15 mouse cellular contexts compared by ENCODE assay signal in the genomic region with DNA sequence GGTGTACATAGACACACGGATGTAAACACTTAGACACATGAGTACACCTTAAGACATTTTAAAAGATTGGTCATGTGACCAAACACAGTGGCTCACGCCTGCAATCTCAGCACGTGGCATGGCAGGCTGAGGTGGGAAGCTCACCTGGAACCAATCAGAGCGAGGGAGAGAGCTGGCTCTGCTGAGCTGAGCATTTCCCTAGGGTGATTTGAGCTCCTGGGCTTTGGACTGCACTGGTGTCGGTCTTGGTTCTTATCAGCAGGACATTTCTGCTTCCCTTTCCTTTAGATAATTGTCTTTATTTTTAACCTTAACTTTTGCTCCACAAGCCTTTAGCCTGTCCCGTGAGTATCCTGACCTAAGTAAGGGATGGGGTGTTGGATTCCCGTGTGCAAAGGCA. TPM values are rescaled to one million over a fixed set of nuclear protein-coding genes. Genes with fewer than 3 reads are reported as not detected.
DNase-seq lines count a peak whose midpoint lies in the region; ATAC-seq and TF ChIP-seq lines count a peak whose summit lies in the region.
"Had no signal": no experiment of that assay in that cellular context is flagged by ENCODE, and none has a peak within 500 bp of the region (broad histone marks: within the 10 kb centered on the region; RNA-seq: fewer than 3 reads in every experiment).

No protein-coding gene starts in this region.

- H3K4me2 ChIP-seq in heart, embryonic 14.5 days (ENCODE audit: low read length): 0 out of 2 replicates have a peak overlapping the region, but pooled peaks have one; percentile 16
- no peak overlapping the region for H3K4me2 ChIP-seq in heart, embryonic 11.5 days
- H3K4me2 ChIP-seq in midbrain, embryonic 11.5 days: no peak overlapping the region
- no peak overlapping the region for H3K4me2 ChIP-seq in midbrain, postnatal 0 days (ENCODE audit: low read depth, low read length, poor library complexity, severe bottlenecking)
- H3K4me2 ChIP-seq in heart, postnatal 0 days (ENCODE audit: low read depth, low read length): no peak overlapping the region
- H3K4me2 ChIP-seq: embryonic facial prominence, embryonic 12.5 days had no signal

- TF ChIP-seq CTCF in midbrain, postnatal 0 days (IDR thresholded peaks at IDR 0.05): no peak
- no peak for TF ChIP-seq CTCF in heart, postnatal 0 days (IDR thresholded peaks at IDR 0.05; ENCODE audit: low read depth)

- TF ChIP-seq EP300 in heart, postnatal 0 days (IDR thresholded peaks at IDR 0.05; ENCODE audit: low read depth): peak; percentile 91

- no peak overlapping the region for H3K9ac ChIP-seq in heart, embryonic 14.5 days (ENCODE audit: low read length)
- no peak overlapping the region for H3K9ac ChIP-seq in heart, embryonic 11.5 days (ENCODE audit: low read depth, low read length)
- H3K9ac ChIP-seq in midbrain, embryonic 11.5 days (ENCODE audit: low read length): no peak overlapping the region
- no peak overlapping the region for H3K9ac ChIP-seq in midbrain, postnatal 0 days (replicated peaks; ENCODE audit: low read length, poor library complexity, severe bottlenecking)
- no peak overlapping the region for H3K9ac ChIP-seq in heart, postnatal 0 days (replicated peaks; ENCODE audit: low read depth, low read length)
- H3K9ac ChIP-seq: embryonic facial prominence, embryonic 12.5 days; forebrain, postnatal 0 days had no signal

- H3K27ac ChIP-seq in heart, embryonic 14.5 days (replicated peaks in 1 of 2; ENCODE audit: control insufficient read depth in 1 of 2, insufficient read depth in 1 of 2, low read depth in 2 of 2, low read length in 2 of 2): no peak overlapping the region
- no peak overlapping the region for H3K27ac ChIP-seq in heart, embryonic 11.5 days (ENCODE audit: low read depth, low read length)
- H3K27ac ChIP-seq in midbrain, embryonic 11.5 days (ENCODE audit: low read depth, low read length): no peak overlapping the region
- no peak overlapping the region for H3K27ac ChIP-seq in midbrain, postnatal 0 days (ENCODE audit: low read depth, low read length)
- H3K27ac ChIP-seq in heart, postnatal 0 days (ENCODE audit: low read depth): peak overlapping the region; percentile 63; the same call in 1 of the 2 replicates
- H3K27ac ChIP-seq: embryonic facial prominence, embryonic 12.5 days; macrophage had no signal

- ATAC-seq in heart, embryonic 14.5 days (ENCODE audit: insufficient number of reproducible peaks, insufficient read depth, low FRiP score, low read depth): peak; percentile 12; the same call in 1 of the 2 replicates
- no peak for ATAC-seq in heart, embryonic 11.5 days (replicated peaks; ENCODE audit: insufficient number of reproducible peaks, low FRiP score, low TSS enrichment)
- no peak for ATAC-seq in midbrain, embryonic 11.5 days (ENCODE audit: low FRiP score)
- no peak for ATAC-seq in midbrain, postnatal 0 days (ENCODE audit: low FRiP score)
- peak; percentile 46 for ATAC-seq in heart, postnatal 0 days (ENCODE audit: insufficient read depth, low read depth)
- ATAC-seq in erythroid progenitor cell, adult 5-6 weeks (replicated peaks; ENCODE audit: low FRiP score, poor library complexity, severe bottlenecking): no peak
- ATAC-seq: forebrain, postnatal 0 days had no signal

- 24% methylated on average over 7 of the region's 7 CpGs for WGBS in heart, embryonic 14.5 days
- WGBS in heart, embryonic 11.5 days (ENCODE audit: insufficient replicate concordance): 35% methylated on average over 7 of the region's 7 CpGs
- 70% methylated on average over 7 of the region's 7 CpGs for WGBS in midbrain, embryonic 11.5 days
- WGBS in midbrain, postnatal 0 days: 65% methylated on average over 7 of the region's 7 CpGs
- WGBS in heart, postnatal 0 days: 24% methylated on average over 7 of the region's 7 CpGs

- peaks cover 13% of the 10 kb centered on the region for H3K36me3 ChIP-seq in heart, embryonic 14.5 days (ENCODE audit: control insufficient read depth, insufficient read depth, low read length)
- H3K36me3 ChIP-seq in heart, embryonic 11.5 days (ENCODE audit: control insufficient read depth, insufficient read depth, low read length): 0 out of 2 replicates have a peak, but pooled peaks cover 7% of the 10 kb centered on the region
- H3K36me3 ChIP-seq in midbrain, embryonic 11.5 days (ENCODE audit: control insufficient read depth, insufficient read depth, low read length): peaks cover 7% of the 10 kb centered on the region
- H3K36me3 ChIP-seq in midbrain, postnatal 0 days (ENCODE audit: insufficient read depth, low read length): peaks cover 20% of the 10 kb centered on the region
- H3K36me3 ChIP-seq in heart, postnatal 0 days (replicated peaks; ENCODE audit: control insufficient read depth, insufficient read depth, low read length): peaks cover 18% of the 10 kb centered on the region

- H3K4me1 ChIP-seq in heart, embryonic 14.5 days (ENCODE audit: control insufficient read depth in 2 of 2, insufficient read depth in 2 of 2, low read length in 2 of 2): peaks cover 8 to 13% of the 10 kb centered on the region in 2 experiments
- H3K4me1 ChIP-seq in heart, embryonic 11.5 days (ENCODE audit: control insufficient read depth, insufficient read depth, low read length): peaks cover 5% of the 10 kb centered on the region
- no peaks in the 10 kb centered on the region for H3K4me1 ChIP-seq in midbrain, embryonic 11.5 days (ENCODE audit: control insufficient read depth, insufficient read depth, low read length)
- H3K4me1 ChIP-seq in midbrain, postnatal 0 days (ENCODE audit: insufficient read depth, low read length): no peaks in the 10 kb centered on the region
- H3K4me1 ChIP-seq in heart, postnatal 0 days (ENCODE audit: control insufficient read depth, insufficient read depth): peaks cover 7% of the 10 kb centered on the region; the same call in 1 of the 2 replicates
- H3K4me1 ChIP-seq: embryonic facial prominence, embryonic 12.5 days had no signal

- peak; percentile 65 for DNase-seq in midbrain, embryonic 11.5 days (ENCODE audit: low spot score, missing footprints)
- DNase-seq in midbrain, postnatal 0 days (ENCODE audit: low spot score): no peak
- peak; percentile 44 for DNase-seq in heart, postnatal 0 days (ENCODE audit: low spot score)
- DNase-seq in cerebellum, adult 9-11 months: no peak
- DNase-seq: adrenal gland, postnatal 36 days; cerebellum, adult 11-12 months; forebrain, postnatal 0 days; left cerebral cortex, postnatal 4 days had no signal

- H3K9me3 ChIP-seq in heart, embryonic 14.5 days (ENCODE audit: control insufficient read depth, low read length): no peaks in the 10 kb centered on the region
- no peaks in the 10 kb centered on the region for H3K9me3 ChIP-seq in heart, embryonic 11.5 days (replicated peaks; ENCODE audit: control insufficient read depth, low read length)
- H3K9me3 ChIP-seq in midbrain, embryonic 11.5 days (ENCODE audit: control insufficient read depth, low read length): no peaks in the 10 kb centered on the region
- H3K9me3 ChIP-seq in midbrain, postnatal 0 days (ENCODE audit: low read length): no peaks in the 10 kb centered on the region
- no peaks in the 10 kb centered on the region for H3K9me3 ChIP-seq in heart, postnatal 0 days (replicated peaks; ENCODE audit: control insufficient read depth, low read length)
- H3K9me3 ChIP-seq: embryonic facial prominence, embryonic 12.5 days had no signal

- no peaks in the 10 kb centered on the region for H3K27me3 ChIP-seq in heart, embryonic 14.5 days (ENCODE audit: control insufficient read depth, insufficient read depth, low read length)
- no peaks in the 10 kb centered on the region for H3K27me3 ChIP-seq in heart, embryonic 11.5 days (ENCODE audit: control insufficient read depth, insufficient read depth, low read length)
- H3K27me3 ChIP-seq in midbrain, embryonic 11.5 days (ENCODE audit: control insufficient read depth, insufficient read depth, low read length): no peaks in the 10 kb centered on the region
- H3K27me3 ChIP-seq in midbrain, postnatal 0 days (ENCODE audit: insufficient read depth, low read length): no peaks in the 10 kb centered on the region
- no peaks in the 10 kb centered on the region for H3K27me3 ChIP-seq in heart, postnatal 0 days (ENCODE audit: control insufficient read depth, insufficient read depth, low read length)
- H3K27me3 ChIP-seq: embryonic facial prominence, embryonic 12.5 days had no signal

- H3K4me3 ChIP-seq in heart, embryonic 14.5 days (ENCODE audit: control insufficient read depth in 1 of 2, insufficient read depth in 1 of 2, low read depth in 1 of 2, low read length in 2 of 2): no peak overlapping the region
- H3K4me3 ChIP-seq in heart, embryonic 11.5 days (ENCODE audit: low read depth, low read length): no peak overlapping the region
- H3K4me3 ChIP-seq in midbrain, embryonic 11.5 days (ENCODE audit: low read depth, low read length): no peak overlapping the region
- no peak overlapping the region for H3K4me3 ChIP-seq in midbrain, postnatal 0 days (ENCODE audit: low read depth, low read length)
- no peak overlapping the region for H3K4me3 ChIP-seq in heart, postnatal 0 days (ENCODE audit: low read depth, low read length)
- H3K4me3 ChIP-seq: embryonic facial prominence, embryonic 12.5 days had no signal

RNA-seq across cellular contexts. Expression of a gene that starts 3.4 kb away (rescaled TPM):
- 0.36 TPM in 1 of 2 replicates, not detected in the other for polyA plus RNA-seq in heart, embryonic 14.5 days (2014; fragmentation: Nextera tagmentation; extraction: Ambion mirVana)
- not detected in 2 replicates for polyA plus RNA-seq in heart, embryonic 11.5 days (2014; fragmentation: Nextera tagmentation; extraction: Ambion mirVana)
- 0.63 TPM in 1 of 2 replicates, not detected in the other for polyA plus RNA-seq in midbrain, embryonic 11.5 days (2014; fragmentation: Nextera tagmentation; extraction: Ambion mirVana)
- total RNA-seq in midbrain, postnatal 0 days (2014; rRNA removed): not detected in 2 replicates
- polyA plus RNA-seq in midbrain, postnatal 0 days (2015; fragmentation: Nextera tagmentation; extraction: Ambion mirVana): 1.4 and 2.5 TPM in 2 replicates
- total RNA-seq in heart, postnatal 0 days (2014; rRNA removed; ENCODE audit: low replicate concordance): not detected in 2 replicates
- polyA plus RNA-seq in heart, postnatal 0 days (2015; fragmentation: Nextera tagmentation; extraction: Ambion mirVana): 1.2 TPM in 1 of 2 replicates, not detected in the other
- total RNA-seq in erythroid progenitor cell, adult 5-6 weeks (2015; ENCODE audit: low replicate concordance): not detected in 2 replicates
- not detected in 2 replicates for total RNA-seq in erythroid progenitor cell, adult 5-6 weeks (2017; ENCODE audit: low replicate concordance)
- total RNA-seq: forebrain, postnatal 0 days; gastrocnemius, postnatal 4 days; layer of hippocampus, postnatal 10 days; left cerebral cortex, postnatal 4 days had no signal
- polyA plus RNA-seq: macrophage had no signal

RNA-seq across cellular contexts. Expression of a gene that starts 9.0 kb away (rescaled TPM):
- polyA plus RNA-seq in heart, embryonic 14.5 days (2014; fragmentation: Nextera tagmentation; extraction: Ambion mirVana): 16.5 and 16.7 TPM in 2 replicates
- 14.3 and 18.4 TPM in 2 replicates for polyA plus RNA-seq in heart, embryonic 11.5 days (2014; fragmentation: Nextera tagmentation; extraction: Ambion mirVana)
- polyA plus RNA-seq in midbrain, embryonic 11.5 days (2014; fragmentation: Nextera tagmentation; extraction: Ambion mirVana): 24.5 and 26.1 TPM in 2 replicates
- 29.3 and 56.4 TPM in 2 replicates for total RNA-seq in midbrain, postnatal 0 days (2014; rRNA removed)
- 47.5 and 50.6 TPM in 2 replicates for polyA plus RNA-seq in midbrain, postnatal 0 days (2015; fragmentation: Nextera tagmentation; extraction: Ambion mirVana)
- total RNA-seq in heart, postnatal 0 days (2014; rRNA removed; ENCODE audit: low replicate concordance): 11.0 and 16.7 TPM in 2 replicates
- polyA plus RNA-seq in heart, postnatal 0 days (2015; fragmentation: Nextera tagmentation; extraction: Ambion mirVana): 14.0 TPM in 2 replicates
- 22.3 and 28.1 TPM in 2 replicates for total RNA-seq in erythroid progenitor cell, adult 5-6 weeks (2015; ENCODE audit: low replicate concordance)
- total RNA-seq in erythroid progenitor cell, adult 5-6 weeks (2017; ENCODE audit: low replicate concordance): 23.5 and 32.1 TPM in 2 replicates

RNA-seq across cellular contexts. Expression of a gene that starts 9.2 kb away (rescaled TPM):
- 18.3 and 24.9 TPM in 2 replicates for polyA plus RNA-seq in heart, embryonic 14.5 days (2014; fragmentation: Nextera tagmentation; extraction: Ambion mirVana)
- 20.1 and 32.5 TPM in 2 replicates for polyA plus RNA-seq in heart, embryonic 11.5 days (2014; fragmentation: Nextera tagmentation; extraction: Ambion mirVana)
- polyA plus RNA-seq in midbrain, embryonic 11.5 days (2014; fragmentation: Nextera tagmentation; extraction: Ambion mirVana): 22.0 and 25.2 TPM in 2 replicates
- total RNA-seq in midbrain, postnatal 0 days (2014; rRNA removed): 20.6 and 22.6 TPM in 2 replicates
- polyA plus RNA-seq in midbrain, postnatal 0 days (2015; fragmentation: Nextera tagmentation; extraction: Ambion mirVana): 12.3 and 12.4 TPM in 2 replicates
- 12.4 and 21.1 TPM in 2 replicates for total RNA-seq in heart, postnatal 0 days (2014; rRNA removed; ENCODE audit: low replicate concordance)
- 10.8 and 10.9 TPM in 2 replicates for polyA plus RNA-seq in heart, postnatal 0 days (2015; fragmentation: Nextera tagmentation; extraction: Ambion mirVana)
- total RNA-seq in erythroid progenitor cell, adult 5-6 weeks (2015; ENCODE audit: low replicate concordance): 29.2 and 31.0 TPM in 2 replicates
- total RNA-seq in erythroid progenitor cell, adult 5-6 weeks (2017; ENCODE audit: low replicate concordance): 10.1 and 32.7 TPM in 2 replicates

RNA-seq across cellular contexts. Expression of a gene that starts 25.2 kb away (rescaled TPM):
- polyA plus RNA-seq in heart, embryonic 14.5 days (2014; fragmentation: Nextera tagmentation; extraction: Ambion mirVana): 77.5 and 90.9 TPM in 2 replicates
- polyA plus RNA-seq in heart, embryonic 11.5 days (2014; fragmentation: Nextera tagmentation; extraction: Ambion mirVana): 74.2 and 86.2 TPM in 2 replicates
- polyA plus RNA-seq in midbrain, embryonic 11.5 days (2014; fragmentation: Nextera tagmentation; extraction: Ambion mirVana): 38.4 and 40.4 TPM in 2 replicates
- 41.3 and 44.4 TPM in 2 replicates for total RNA-seq in midbrain, postnatal 0 days (2014; rRNA removed)
- 72.4 and 75.7 TPM in 2 replicates for polyA plus RNA-seq in midbrain, postnatal 0 days (2015; fragmentation: Nextera tagmentation; extraction: Ambion mirVana)
- total RNA-seq in heart, postnatal 0 days (2014; rRNA removed; ENCODE audit: low replicate concordance): 141 and 185 TPM in 2 replicates
- polyA plus RNA-seq in heart, postnatal 0 days (2015; fragmentation: Nextera tagmentation; extraction: Ambion mirVana): 67.1 and 77.2 TPM in 2 replicates
- 111 and 144 TPM in 2 replicates for total RNA-seq in erythroid progenitor cell, adult 5-6 weeks (2015; ENCODE audit: low replicate concordance)
- 643 and 746 TPM in 2 replicates for total RNA-seq in erythroid progenitor cell, adult 5-6 weeks (2017; ENCODE audit: low replicate concordance)

RNA-seq across cellular contexts. Expression of a gene that starts 25.5 kb away (rescaled TPM):
- polyA plus RNA-seq in heart, embryonic 14.5 days (2014; fragmentation: Nextera tagmentation; extraction: Ambion mirVana): 57.3 and 62.3 TPM in 2 replicates
- polyA plus RNA-seq in heart, embryonic 11.5 days (2014; fragmentation: Nextera tagmentation; extraction: Ambion mirVana): 59.7 and 77.1 TPM in 2 replicates
- 46.4 and 54.5 TPM in 2 replicates for polyA plus RNA-seq in midbrain, embryonic 11.5 days (2014; fragmentation: Nextera tagmentation; extraction: Ambion mirVana)
- 45.4 and 50.4 TPM in 2 replicates for total RNA-seq in midbrain, postnatal 0 days (2014; rRNA removed)
- polyA plus RNA-seq in midbrain, postnatal 0 days (2015; fragmentation: Nextera tagmentation; extraction: Ambion mirVana): 85.2 and 91.2 TPM in 2 replicates
- total RNA-seq in heart, postnatal 0 days (2014; rRNA removed; ENCODE audit: low replicate concordance): 30.1 and 46.3 TPM in 2 replicates
- polyA plus RNA-seq in heart, postnatal 0 days (2015; fragmentation: Nextera tagmentation; extraction: Ambion mirVana): 49.1 and 53.4 TPM in 2 replicates
- 8.0 and 12.3 TPM in 2 replicates for total RNA-seq in erythroid progenitor cell, adult 5-6 weeks (2015; ENCODE audit: low replicate concordance)
- 9.6 and 45.0 TPM in 2 replicates for total RNA-seq in erythroid progenitor cell, adult 5-6 weeks (2017; ENCODE audit: low replicate concordance)

Comparison
In these comparisons a context has a peak if more than half of its experiments do, and no peak if none do; other contexts are left out.
1. ATAC-seq: peak in heart, embryonic 14.5 days (single experiment) and heart, postnatal 0 days (single experiment); none in heart, embryonic 11.5 days (single experiment), midbrain, embryonic 11.5 days (single experiment), midbrain, postnatal 0 days (single experiment) and erythroid progenitor cell, adult 5-6 weeks (single experiment).
2. DNase-seq: peak in midbrain, embryonic 11.5 days (single experiment) and heart, postnatal 0 days (single experiment); none in midbrain, postnatal 0 days (single experiment) and cerebellum, adult 9-11 months (single experiment).